Mouse (Mus musculus): ENCODE results near the gene Npas3. TPM values are rescaled to one million over a fixed set of nuclear protein-coding genes. Genes with fewer than 3 reads are reported as not detected.

Npas3 gene
- total RNA-seq, 2 experiments from 2014 or later = 0.05 TPM; not detected in 1

DNA sequence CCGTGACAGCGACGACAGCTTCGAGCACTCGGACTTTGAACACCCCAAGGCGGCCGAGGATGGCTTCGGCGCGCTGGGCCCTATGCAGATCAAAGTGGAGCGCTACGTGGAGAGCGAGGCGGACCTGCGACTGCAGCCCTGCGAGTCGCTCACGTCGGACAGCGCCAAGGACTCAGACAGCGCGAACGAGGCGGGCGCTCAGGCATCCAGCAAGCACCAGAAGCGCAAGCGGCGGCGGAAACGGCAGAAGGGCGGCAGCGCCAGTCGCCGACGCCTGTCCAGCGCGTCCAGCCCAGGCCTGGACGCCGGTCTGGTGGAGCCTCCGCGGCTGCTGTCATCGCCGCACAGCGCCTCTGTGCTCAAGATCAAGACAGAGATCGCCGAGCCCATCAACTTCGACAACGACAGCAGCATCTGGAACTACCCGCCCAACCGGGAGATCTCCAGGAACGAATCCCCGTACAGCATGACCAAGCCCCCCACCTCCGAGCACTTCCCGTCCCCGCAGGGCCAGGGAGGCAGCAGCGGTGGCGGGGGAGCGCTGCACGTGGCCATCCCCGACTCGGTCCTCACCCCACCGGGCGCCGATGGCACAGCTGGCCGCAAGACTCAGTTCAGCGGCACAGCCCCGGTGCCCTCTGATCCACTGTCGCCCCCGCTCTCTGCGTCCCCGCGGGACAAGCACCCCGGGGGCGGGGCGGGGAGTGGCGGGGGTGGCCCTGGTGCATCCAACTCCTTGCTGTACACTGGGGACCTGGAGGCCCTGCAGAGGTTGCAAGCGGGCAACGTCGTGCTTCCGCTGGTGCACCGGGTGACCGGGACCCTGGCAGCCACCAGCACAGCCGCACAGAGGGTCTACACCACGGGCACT lies 819.6 kb downstream of the Npas3 start:
- no peak for ATAC-seq (replicated peaks; ENCODE audit: low FRiP score, low TSS enrichment, poor library complexity, severe bottlenecking)

- ATAC-seq (replicated peaks; ENCODE audit: low FRiP score, low TSS enrichment, poor library complexity, severe bottlenecking) = no peak
These were observed 820.3 kb downstream of the Npas3 start for GRCm38 (mm10) chr12:54068757-54069146.

- ATAC-seq (replicated peaks; ENCODE audit: low FRiP score, low TSS enrichment, poor library complexity, severe bottlenecking) = no peak
These were observed 825.5 kb downstream of the Npas3 start for GRCm38 (mm10) chr12:54074012-54074411.

GRCm38 (mm10) chr12:54080996-54081395 lies 832.5 kb downstream of the Npas3 start:
- ATAC-seq (replicated peaks; ENCODE audit: low FRiP score, low TSS enrichment, poor library complexity, severe bottlenecking) = no peak

DNA sequence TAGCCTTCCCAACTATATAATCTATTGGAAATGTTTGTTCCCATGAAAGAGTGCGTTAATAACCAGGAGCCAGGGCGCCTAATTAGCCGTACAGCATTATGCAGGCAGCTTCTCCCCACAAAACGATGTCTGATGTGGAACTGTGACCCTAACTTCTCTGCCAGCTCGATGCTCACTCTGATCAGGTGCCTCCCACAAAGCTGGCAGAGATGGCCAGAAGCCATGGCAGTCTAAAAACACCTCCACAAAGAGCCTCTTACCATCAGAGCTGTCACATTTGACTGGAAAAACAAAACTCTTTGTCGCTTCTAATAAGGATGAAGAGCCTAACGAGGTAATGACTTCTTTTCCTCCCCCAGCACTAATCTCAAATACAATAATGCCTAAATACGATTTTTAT lies 845.3 kb downstream of the Npas3 start:
- no peak for ATAC-seq (replicated peaks; ENCODE audit: low FRiP score, low TSS enrichment, poor library complexity, severe bottlenecking)

DNA sequence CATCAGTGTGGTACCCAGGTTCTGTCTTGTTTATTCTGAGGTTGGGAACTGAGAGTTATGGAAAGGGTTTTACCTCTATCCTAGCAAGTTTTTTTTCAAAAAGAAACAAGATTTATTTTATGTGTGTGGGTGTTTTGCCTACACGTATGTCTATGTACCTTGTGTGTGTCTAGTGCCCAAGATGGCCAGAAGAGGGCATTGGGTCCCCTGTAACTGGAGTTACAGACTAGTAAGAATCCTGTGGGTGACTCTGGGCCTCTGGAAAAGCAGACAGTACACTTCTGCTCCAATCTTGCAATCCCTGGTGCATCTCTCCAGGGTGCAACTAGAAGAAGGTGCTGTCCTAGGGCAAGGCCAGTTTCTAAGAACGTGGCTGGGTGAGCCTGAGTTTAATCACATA lies 848.0 kb downstream of the Npas3 start:
- no peak for ATAC-seq (replicated peaks; ENCODE audit: low FRiP score, low TSS enrichment, poor library complexity, severe bottlenecking)

GRCm38 (mm10) chr12:54098136-54098535 lies 849.7 kb downstream of the Npas3 start:
- no peak for ATAC-seq (replicated peaks; ENCODE audit: low FRiP score, low TSS enrichment, poor library complexity, severe bottlenecking)

DNA sequence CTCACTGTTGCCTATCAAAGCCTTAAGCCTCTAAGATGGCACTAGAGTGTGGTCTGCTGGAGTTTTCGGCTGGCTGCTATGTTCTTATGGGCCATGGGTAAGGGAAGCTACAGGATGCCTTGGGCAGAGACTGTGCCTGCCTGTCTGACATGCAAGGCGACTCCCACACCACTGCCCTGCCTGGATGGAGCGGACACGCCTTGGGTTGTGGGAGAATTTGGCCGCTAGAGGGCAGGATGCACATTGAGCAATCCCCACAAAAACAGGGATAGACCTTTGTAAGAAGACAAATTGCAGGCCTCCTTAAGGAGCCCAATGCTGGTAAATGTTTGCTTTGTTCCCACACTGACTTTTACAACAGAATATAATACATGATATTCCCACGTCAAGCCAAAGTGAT lies 850.3 kb downstream of the Npas3 start:
- peak; percentile 80 for ATAC-seq (replicated peaks; ENCODE audit: low FRiP score, low TSS enrichment, poor library complexity, severe bottlenecking)

- ATAC-seq (replicated peaks; ENCODE audit: low FRiP score, low TSS enrichment, poor library complexity, severe bottlenecking) = no peak
These were observed 851.0 kb downstream of the Npas3 start for GRCm38 (mm10) chr12:54099458-54099857.

- no peak for ATAC-seq (replicated peaks; ENCODE audit: low FRiP score, low TSS enrichment, poor library complexity, severe bottlenecking)
These were observed 852.9 kb downstream of the Npas3 start for GRCm38 (mm10) chr12:54101307-54101870.

- ATAC-seq (replicated peaks; ENCODE audit: low FRiP score, low TSS enrichment, poor library complexity, severe bottlenecking) = no peak
These were observed 854.0 kb downstream of the Npas3 start for GRCm38 (mm10) chr12:54102500-54102899.

DNA sequence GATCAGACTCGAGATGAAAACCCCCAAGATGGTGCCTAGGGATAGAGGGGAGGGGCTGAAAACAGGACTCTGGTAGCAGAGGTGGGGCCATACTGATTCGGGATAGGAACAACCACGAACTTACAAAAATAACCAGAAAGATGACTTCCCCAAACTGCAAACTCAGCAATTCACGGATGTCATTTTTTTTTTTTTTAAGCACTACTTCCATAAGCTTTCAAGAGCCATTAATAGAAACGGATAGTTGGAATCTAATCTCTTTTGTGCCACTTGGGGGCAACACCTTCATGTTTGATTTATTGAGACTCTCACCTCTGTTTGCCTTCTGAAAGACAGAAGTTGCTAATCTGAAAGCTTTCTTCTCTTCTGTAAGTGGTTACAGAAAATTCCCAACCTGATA lies 857.1 kb downstream of the Npas3 start:
- no peak for ATAC-seq (replicated peaks; ENCODE audit: low FRiP score, low TSS enrichment, poor library complexity, severe bottlenecking)

DNA sequence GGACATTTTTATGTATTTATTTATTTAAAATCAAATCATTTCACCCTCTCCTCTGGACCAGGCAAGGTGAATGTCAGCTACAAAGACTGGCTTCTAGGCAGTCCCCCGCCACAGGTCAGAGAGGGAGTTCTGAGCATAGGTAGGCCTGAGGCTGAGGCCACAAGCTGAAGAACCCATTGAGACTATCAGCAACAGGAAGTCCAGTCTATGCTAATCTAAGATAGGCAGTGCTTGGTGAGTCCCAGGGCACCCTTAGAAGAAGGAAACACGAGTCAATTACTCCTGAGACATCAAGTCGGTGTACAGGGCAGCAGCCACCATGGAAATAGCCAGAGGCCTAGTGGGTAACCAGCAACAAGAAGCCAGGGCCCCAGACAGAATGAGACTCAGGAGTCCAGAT lies 857.5 kb downstream of the Npas3 start:
- no peak for ATAC-seq (replicated peaks; ENCODE audit: low FRiP score, low TSS enrichment, poor library complexity, severe bottlenecking)

GRCm38 (mm10) chr12:54110342-54110741 lies 861.9 kb downstream of the Npas3 start:
- ATAC-seq (replicated peaks; ENCODE audit: low FRiP score, low TSS enrichment, poor library complexity, severe bottlenecking) = no peak

DNA sequence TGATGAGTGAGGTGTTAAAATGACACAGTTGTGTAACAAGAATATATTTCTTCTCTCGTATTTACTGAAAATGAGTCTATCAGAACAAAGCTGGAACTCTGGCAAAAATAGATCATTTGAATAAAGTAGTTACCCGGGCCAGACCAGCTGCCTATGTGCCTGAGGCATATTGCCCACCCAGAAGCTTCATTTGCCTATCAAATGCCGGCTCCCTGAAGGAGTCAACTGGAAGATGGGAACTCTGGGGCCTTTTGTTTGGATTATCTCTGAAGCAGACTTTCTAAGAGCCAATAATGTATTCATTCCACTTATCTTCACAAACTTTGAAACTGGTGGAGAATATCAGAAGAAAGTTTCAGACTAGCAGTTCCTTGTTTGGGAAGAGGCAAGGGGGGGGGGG lies 862.5 kb downstream of the Npas3 start:
- no peak for ATAC-seq (replicated peaks; ENCODE audit: low FRiP score, low TSS enrichment, poor library complexity, severe bottlenecking)

DNA sequence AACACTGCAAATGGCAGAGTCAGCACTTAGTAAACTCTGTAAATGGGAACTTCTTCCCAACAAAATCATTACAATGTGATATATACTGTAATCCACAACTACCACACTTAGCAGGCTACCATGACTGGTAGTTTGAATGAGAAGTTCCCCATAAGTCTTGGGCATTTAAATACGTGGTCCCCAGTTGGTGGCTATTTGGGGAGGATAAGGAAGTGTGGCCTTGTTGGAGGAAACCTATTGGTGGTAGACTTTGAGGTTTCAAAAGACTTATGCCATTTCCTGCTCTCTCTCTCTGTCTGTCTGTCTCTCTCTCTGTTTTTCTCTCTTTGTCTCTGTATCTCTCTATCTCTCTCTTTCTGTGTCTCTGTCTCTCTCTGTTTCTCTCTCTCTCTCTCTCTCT lies 871.9 kb downstream of the Npas3 start:
- ATAC-seq (replicated peaks; ENCODE audit: low FRiP score, low TSS enrichment, poor library complexity, severe bottlenecking) = no peak

DNA sequence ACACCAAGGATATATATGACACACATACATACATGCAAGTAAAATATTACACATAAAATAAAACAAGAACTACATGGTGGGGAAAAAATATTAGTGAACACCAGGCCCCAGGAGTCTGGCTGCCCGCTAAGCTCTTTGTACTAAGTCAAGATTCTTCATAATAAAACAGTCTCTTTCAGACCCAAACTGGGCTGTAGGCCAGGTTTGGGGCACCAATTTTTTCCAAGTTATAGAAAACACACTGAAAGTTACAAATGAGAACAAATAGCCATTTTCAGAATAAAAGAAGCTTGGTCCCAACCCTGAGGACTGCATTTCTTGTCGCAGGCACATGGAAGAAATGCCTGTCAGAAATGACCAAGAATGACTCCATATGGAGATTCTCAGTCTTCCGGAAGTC lies 872.8 kb downstream of the Npas3 start:
- ATAC-seq (replicated peaks; ENCODE audit: low FRiP score, low TSS enrichment, poor library complexity, severe bottlenecking) = no peak
